ENCODE assay signal across 33 mouse cellular contexts in genomic region chr1:87951641-87952040, GRCm38 (mm10).
"Had no signal": no experiment of that assay in that cellular context is flagged by ENCODE, and none has a peak within 500 bp of the region (broad histone marks: within the 10 kb centered on the region; RNA-seq: fewer than 3 reads in every experiment).

No protein-coding gene starts in this region.

- H3K4me3 ChIP-seq: heart, adult 2 months; heart, embryonic 10.5 days; heart, embryonic 12.5 days; heart, embryonic 13.5 days; heart, embryonic 15.5 days; hindbrain, embryonic 10.5 days; hindbrain, embryonic 12.5 days; hindbrain, embryonic 13.5 days; hindbrain, embryonic 15.5 days; kidney, embryonic 15.5 days; layer of hippocampus, adult 2 months had no signal

- H3K9ac ChIP-seq: heart, embryonic 12.5 days; heart, embryonic 13.5 days; heart, embryonic 15.5 days; hindbrain, embryonic 12.5 days; hindbrain, embryonic 13.5 days; hindbrain, embryonic 14.5 days; hindbrain, embryonic 15.5 days; kidney, embryonic 15.5 days had no signal

- H3K27ac ChIP-seq: heart, adult 2 months; heart, embryonic 10.5 days; heart, embryonic 13.5 days; heart, embryonic 15.5 days; hindbrain, embryonic 10.5 days; hindbrain, embryonic 12.5 days; hindbrain, embryonic 13.5 days; hindbrain, embryonic 14.5 days; hindbrain, embryonic 15.5 days; hindbrain, postnatal 0 days; kidney, embryonic 15.5 days; kidney, postnatal 0 days; layer of hippocampus, adult 2 months had no signal

- H3K4me1 ChIP-seq: hindbrain, embryonic 10.5 days; hindbrain, embryonic 12.5 days; hindbrain, embryonic 13.5 days; hindbrain, embryonic 15.5 days; kidney, embryonic 15.5 days had no signal

- H3K9me3 ChIP-seq: heart, embryonic 10.5 days; heart, embryonic 12.5 days; heart, embryonic 13.5 days; heart, embryonic 15.5 days; hindbrain, embryonic 10.5 days; hindbrain, embryonic 12.5 days; hindbrain, embryonic 13.5 days; hindbrain, embryonic 15.5 days; kidney, embryonic 15.5 days had no signal

- H3K27me3 ChIP-seq: heart, embryonic 12.5 days; heart, embryonic 13.5 days; heart, embryonic 15.5 days; hindbrain, embryonic 12.5 days; hindbrain, embryonic 13.5 days; hindbrain, embryonic 15.5 days; kidney, embryonic 15.5 days had no signal

- DNase-seq: heart, adult 2 months; heart, postnatal 10 days; heart, postnatal 14 days; heart, postnatal 4 days; kidney, adult 11 months; kidney, adult 18-20 months; kidney, adult 2 months; kidney, adult 8-10 months; kidney, adult 9 months; kidney, postnatal 10 days; kidney, postnatal 14 days; kidney, postnatal 25 days; kidney, postnatal 36 days; kidney, postnatal 4 days; layer of hippocampus, adult 9-11 months; layer of hippocampus, postnatal 36 days had no signal

- H3K4me2 ChIP-seq: heart, embryonic 11.5 days; heart, embryonic 12.5 days; heart, embryonic 13.5 days; heart, embryonic 15.5 days; hindbrain, embryonic 12.5 days; hindbrain, embryonic 13.5 days; hindbrain, embryonic 14.5 days; hindbrain, embryonic 15.5 days; kidney, embryonic 15.5 days had no signal

- ATAC-seq: hindbrain, embryonic 16.5 days; hindbrain, postnatal 0 days; inflammation-experienced regulatory T-cells, adult 6 months; intestine, embryonic 16.5 days had no signal
